Mouse (Mus musculus): Measurements from ENCODE around the gene Bcr.

Bcr gene

GRCm38 (mm10) chr10:75233489-75233888, 173.1 kb downstream of the Bcr start:
- DNase-seq (ENCODE audit: low spot score in 2 of 2): no peak
